Mouse (Mus musculus): ENCODE results near the gene Alpl. TPM values are rescaled to one million over a fixed set of nuclear protein-coding genes. Genes with fewer than 3 reads are reported as not detected.

Alpl gene
- 14.7 and 17.1 TPM in 2 replicates for polyA plus RNA-seq (2016; fragmentation: Nextera tagmentation; extraction: Ambion mirVana)

DNA sequence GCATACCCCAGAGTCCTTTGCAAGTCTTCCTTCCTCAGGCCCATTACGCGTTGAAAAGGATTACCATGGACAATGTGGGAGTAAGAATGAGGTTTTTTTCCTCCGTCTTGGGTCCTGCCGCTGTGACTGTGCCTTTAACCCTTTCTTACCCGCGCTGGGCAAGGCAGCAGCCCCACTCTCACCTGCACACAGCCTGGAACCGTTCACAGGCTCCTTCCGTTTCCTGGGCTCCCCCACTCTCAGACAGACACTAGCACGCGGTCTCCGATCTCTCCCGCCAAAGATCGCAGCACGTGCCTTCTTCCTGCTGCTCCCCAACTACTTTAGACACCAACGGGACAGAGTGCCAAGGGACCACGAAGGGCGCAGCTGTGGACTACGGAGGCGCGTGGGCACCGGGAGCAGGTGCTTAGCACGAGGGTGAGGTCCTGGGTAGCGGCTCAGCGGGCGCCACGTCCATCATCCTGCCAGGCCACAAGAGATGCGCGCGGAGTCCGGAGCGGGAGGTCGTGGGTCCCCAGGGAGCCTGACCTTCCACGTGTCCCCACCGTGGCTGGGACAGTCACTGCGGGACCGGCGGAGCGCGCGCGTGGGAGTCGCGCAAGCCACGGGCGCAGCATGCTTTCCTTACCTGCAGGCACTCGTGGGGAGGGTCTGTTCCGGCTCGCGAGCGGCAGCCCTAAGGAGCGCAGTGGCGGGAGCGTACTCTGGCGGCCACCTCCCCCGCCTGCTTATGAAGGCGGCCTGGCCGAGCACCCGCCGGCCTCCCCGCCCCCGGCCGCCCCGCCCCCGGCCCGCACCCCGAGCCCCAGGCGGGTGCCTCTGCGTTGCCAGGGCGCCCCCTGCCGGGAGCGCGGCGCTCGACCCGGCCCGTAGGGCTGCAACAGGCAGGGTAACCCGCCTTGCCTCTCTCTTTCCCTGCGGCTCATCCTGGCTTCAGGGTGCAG lies at the start of gene Alpl:
Gene Alpl, minus strand, starts transcription at position 774 of the 947 bp plus-strand sequence.
- H3K27me3 ChIP-seq, result peaks cover 30% of the 10 kb centered on the region
- peaks cover 44% of the 10 kb centered on the region for H3K4me1 ChIP-seq
- peak; percentile 79 for ATAC-seq (ENCODE audit: low FRiP score, low read depth)
- no peak within 1 kb of the TSS for H3K27ac ChIP-seq (replicated peaks)
- WGBS, result under 1% methylated on average over 70 of the region's 78 CpGs
- H3K4me2 ChIP-seq (replicated peaks), result peak within 1 kb of the TSS; percentile 85
- peak within 1 kb of the TSS; percentile 44 for H3K9ac ChIP-seq (replicated peaks)
- H3K9me3 ChIP-seq, result no peaks in the 10 kb centered on the region
- peak within 1 kb of the TSS; percentile 44 for H3K4me3 ChIP-seq
- H3K36me3 ChIP-seq, result no peaks in the 10 kb centered on the region

DNA sequence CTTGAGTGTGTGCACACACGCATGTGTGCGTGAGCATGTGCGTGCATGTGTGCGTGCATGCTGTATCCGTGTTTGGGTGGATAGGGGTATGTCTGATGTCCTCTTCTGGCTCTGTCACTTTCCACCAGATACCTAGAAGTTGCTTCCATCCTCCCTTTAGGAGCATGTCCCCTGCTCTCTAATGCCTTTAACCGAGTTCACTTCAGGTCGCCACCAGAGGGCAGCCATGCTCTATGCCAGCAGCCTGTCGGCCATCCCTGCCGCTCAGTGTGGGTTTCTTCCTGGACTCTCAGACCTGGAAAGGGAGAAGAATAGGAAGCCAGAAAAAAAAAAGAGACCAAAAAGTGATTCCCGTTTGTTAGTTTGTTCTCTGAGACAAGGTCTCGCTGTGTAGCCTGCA lies 48.5 kb upstream of the Alpl start:
- WGBS, result 22% methylated on average over 11 of the region's 11 CpGs

DNA sequence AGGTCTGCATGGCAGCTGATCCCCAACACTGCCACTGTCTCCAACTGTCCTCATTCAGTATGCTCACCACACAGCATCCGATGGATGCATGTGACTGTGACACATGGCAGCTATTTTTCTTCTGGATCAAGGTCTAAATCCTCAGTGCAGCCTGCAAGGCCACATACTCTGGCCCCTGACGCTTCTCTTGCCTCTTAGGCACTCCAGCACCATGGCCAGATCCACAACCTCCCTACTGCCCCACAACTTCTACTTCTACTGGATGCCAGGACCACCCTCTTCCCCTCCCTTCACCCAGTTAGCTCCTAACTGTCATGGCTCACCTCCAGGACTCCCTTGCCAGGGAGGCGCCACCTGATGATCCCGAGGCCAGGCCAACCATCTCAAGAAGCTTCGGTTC lies 43.3 kb upstream of the Alpl start:
- H3K4me1 ChIP-seq, result 0 out of 2 replicates have a peak, but pooled peaks cover 6% of the 10 kb centered on the region
- 84% methylated on average over 5 of the region's 5 CpGs for WGBS
- no peaks in the 10 kb centered on the region for H3K9me3 ChIP-seq
- peaks cover 9% of the 10 kb centered on the region; the same call in 1 of the 2 replicates for H3K27me3 ChIP-seq
- H3K27ac ChIP-seq (replicated peaks), result no peak overlapping the region
- no peak overlapping the region for H3K4me2 ChIP-seq (replicated peaks)
- H3K4me3 ChIP-seq, result no peak overlapping the region
- no peaks in the 10 kb centered on the region for H3K36me3 ChIP-seq
- ATAC-seq (ENCODE audit: low FRiP score, low read depth), result no peak
- H3K9ac ChIP-seq (replicated peaks), result no peak overlapping the region

More for the DNA sequence above, 48.5 kb upstream of the Alpl start:
- Histone ChIP-seq H3K27me3 (0 out of 2 replicates have a peak, but pooled peaks cover 5% of the 10 kb centered on the region), H3K27ac (replicated peaks) (no peak overlapping the region), H3K9ac (replicated peaks) (no peak overlapping the region), H3K9me3 (no peaks in the 10 kb centered on the region; the same call in 1 of the 2 replicates), H3K36me3 (no peaks in the 10 kb centered on the region), H3K4me3 (no peak overlapping the region), H3K4me2 (replicated peaks) (no peak overlapping the region), H3K4me1 (no peaks in the 10 kb centered on the region)
- ATAC-seq (ENCODE audit: low FRiP score, low read depth), result no peak

DNA sequence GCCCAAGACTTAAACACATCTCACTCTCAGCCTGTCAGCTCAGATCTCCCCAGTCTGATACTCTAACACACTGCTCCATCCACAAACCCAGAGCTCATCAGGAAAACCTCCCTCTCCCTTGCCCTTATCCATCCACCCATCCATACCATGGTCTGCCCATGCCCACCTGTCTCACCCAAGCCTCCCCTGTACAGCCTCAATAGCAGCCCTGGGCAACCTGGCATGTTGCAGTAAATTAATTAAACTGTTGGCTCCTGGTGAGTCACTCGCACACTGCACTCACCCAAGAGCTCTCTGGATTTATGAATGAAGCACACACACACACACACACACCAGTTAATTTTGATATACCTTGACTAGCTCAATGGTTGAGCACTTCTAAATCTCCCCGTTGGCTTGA lies 42.6 kb upstream of the Alpl start:
- no peak overlapping the region for H3K4me3 ChIP-seq
- H3K9ac ChIP-seq (replicated peaks), result no peak overlapping the region
- H3K27me3 ChIP-seq, result peaks cover 9% of the 10 kb centered on the region; the same call in 1 of the 2 replicates
- no peak overlapping the region for H3K27ac ChIP-seq (replicated peaks)
- no peaks in the 10 kb centered on the region for H3K9me3 ChIP-seq
- ATAC-seq (ENCODE audit: low FRiP score, low read depth), result no peak
- 0 out of 2 replicates have a peak, but pooled peaks cover 6% of the 10 kb centered on the region for H3K4me1 ChIP-seq
- WGBS, result 93% methylated on average over 2 of the region's 2 CpGs
- no peaks in the 10 kb centered on the region for H3K36me3 ChIP-seq
- no peak overlapping the region for H3K4me2 ChIP-seq (replicated peaks)

DNA sequence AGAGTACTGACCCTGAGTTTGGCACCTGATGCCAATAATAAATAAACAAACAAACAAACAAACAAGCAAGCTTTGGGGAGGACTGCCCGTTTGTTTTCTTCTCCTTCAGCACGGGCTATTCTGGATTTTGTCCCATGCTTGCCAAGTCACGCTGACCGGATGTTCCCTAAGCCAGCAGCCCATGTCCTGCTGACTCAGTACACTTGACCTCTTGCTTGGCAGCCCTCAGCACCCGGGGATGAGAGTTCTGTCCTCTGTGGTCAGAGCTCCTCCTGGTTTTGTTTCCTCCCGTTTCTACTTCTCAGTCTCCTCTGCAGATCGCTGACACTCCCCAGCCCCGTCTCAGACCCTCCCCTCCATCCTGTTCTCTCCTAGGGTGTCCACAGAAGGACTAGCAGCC lies 41.6 kb upstream of the Alpl start:
- ATAC-seq (ENCODE audit: low FRiP score, low read depth), result no peak
- Histone ChIP-seq H3K4me1 (0 out of 2 replicates have a peak, but pooled peaks cover 6% of the 10 kb centered on the region), H3K9ac (replicated peaks) (no peak overlapping the region), H3K36me3 (no peaks in the 10 kb centered on the region), H3K9me3 (no peaks in the 10 kb centered on the region), H3K27me3 (peaks cover 9% of the 10 kb centered on the region; the same call in 1 of the 2 replicates), H3K4me2 (replicated peaks) (no peak overlapping the region), H3K27ac (replicated peaks) (no peak overlapping the region), H3K4me3 (no peak overlapping the region)
- WGBS, result 90% methylated on average over 8 of the region's 8 CpGs

DNA sequence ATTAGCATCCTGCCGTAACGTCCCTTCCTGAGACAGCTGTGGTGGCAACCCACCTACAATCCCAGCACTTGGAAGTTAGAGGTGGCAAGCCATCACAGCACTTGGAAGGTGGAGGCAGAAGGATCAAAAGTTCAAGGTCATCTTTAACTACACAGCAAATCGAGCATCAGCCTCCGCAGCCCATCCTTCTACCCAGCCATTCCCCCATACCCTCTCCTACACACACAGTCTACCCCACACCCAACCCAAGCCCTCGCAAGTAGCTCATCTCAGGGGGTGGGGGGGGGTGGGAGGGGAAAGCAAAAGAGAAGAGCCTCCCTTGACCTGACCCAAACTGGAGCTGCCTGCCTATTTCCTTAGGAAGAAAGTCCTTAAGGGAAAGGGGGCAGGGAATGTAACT lies 40.6 kb upstream of the Alpl start:
- Histone ChIP-seq H3K4me2 (replicated peaks) (no peak overlapping the region), H3K27me3 (peaks cover 9% of the 10 kb centered on the region; the same call in 1 of the 2 replicates), H3K4me3 (no peak overlapping the region), H3K27ac (replicated peaks) (no peak overlapping the region), H3K4me1 (0 out of 2 replicates have a peak, but pooled peaks cover 6% of the 10 kb centered on the region), H3K9ac (replicated peaks) (no peak overlapping the region), H3K36me3 (no peaks in the 10 kb centered on the region), H3K9me3 (no peaks in the 10 kb centered on the region)
- 94% methylated on average over 5 of the region's 5 CpGs for WGBS
- no peak for ATAC-seq (ENCODE audit: low FRiP score, low read depth)

DNA sequence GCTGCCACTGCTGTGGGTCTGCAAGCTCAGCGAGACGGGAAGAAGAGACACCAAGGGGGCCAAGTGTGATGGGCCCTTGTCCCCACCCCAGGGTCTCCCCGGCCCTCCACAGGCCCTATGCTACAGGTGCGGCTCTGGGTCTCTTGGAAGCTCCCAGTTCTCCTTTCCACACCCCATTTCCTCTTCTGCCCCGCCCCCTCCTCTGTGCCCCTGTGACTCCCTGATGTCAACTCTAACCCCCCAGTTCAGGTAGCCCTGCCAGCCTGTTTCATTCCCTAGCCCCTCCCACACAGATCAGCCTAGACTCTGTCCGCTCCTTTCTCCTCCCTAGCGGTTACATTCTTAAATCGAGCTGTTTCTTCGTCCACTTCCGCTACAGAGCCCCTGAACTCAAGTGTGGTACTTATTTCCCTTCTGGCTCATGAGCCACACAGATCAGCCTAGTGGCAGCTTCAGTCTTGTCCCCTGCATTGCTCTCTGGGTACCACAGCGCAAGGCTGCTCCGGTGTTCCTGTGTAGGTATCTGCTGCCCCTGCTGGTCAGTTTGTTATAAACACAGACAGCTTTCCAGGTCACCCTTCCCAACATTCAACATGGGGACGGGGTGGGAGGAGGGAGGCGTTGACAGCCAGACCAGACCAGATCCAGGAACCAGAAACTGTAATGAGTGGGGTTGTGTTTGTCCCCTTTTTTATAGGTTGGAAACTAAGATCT lies 39.6 kb upstream of the Alpl start:
- Histone ChIP-seq H3K9me3 (no peaks in the 10 kb centered on the region), H3K36me3 (no peaks in the 10 kb centered on the region), H3K27me3 (peaks cover 12% of the 10 kb centered on the region; the same call in 1 of the 2 replicates), H3K9ac (replicated peaks) (no peak overlapping the region), H3K4me2 (replicated peaks) (peak overlapping the region; percentile 33), H3K27ac (replicated peaks) (no peak overlapping the region), H3K4me1 (0 out of 2 replicates have a peak, but pooled peaks cover 6% of the 10 kb centered on the region), H3K4me3 (no peak overlapping the region)
- WGBS, result 6% methylated on average over 12 of the region's 14 CpGs
- ATAC-seq (ENCODE audit: low FRiP score, low read depth), result peak; percentile 86

DNA sequence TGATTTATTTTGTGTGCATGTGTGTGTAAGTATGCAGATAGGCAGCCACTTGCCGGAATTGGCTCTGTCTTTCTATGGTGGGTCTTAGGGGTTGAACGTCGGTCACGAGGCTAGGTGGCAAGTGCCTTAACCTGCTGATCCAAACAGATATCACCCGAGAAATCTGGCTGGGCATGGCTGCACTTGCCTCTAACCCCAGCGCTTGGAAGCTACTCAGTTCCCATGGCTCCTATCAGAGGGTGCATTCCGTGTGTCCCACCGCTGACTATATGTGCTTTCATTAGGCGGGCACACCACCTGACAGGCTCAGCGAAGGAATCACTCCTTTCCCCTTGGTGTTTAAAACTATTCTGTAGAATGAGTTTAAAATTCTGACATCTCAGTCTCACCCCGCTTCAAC lies 35.4 kb upstream of the Alpl start:
- Histone ChIP-seq H3K27me3 (peaks cover 18% of the 10 kb centered on the region), H3K4me2 (replicated peaks) (no peak overlapping the region), H3K36me3 (no peaks in the 10 kb centered on the region), H3K9ac (replicated peaks) (no peak overlapping the region), H3K4me1 (0 out of 2 replicates have a peak, but pooled peaks cover 6% of the 10 kb centered on the region), H3K4me3 (no peak overlapping the region), H3K27ac (replicated peaks) (no peak overlapping the region), H3K9me3 (no peaks in the 10 kb centered on the region)
- WGBS, result 87% methylated on average over 11 of the region's 11 CpGs
- ATAC-seq (ENCODE audit: low FRiP score, low read depth), result no peak

DNA sequence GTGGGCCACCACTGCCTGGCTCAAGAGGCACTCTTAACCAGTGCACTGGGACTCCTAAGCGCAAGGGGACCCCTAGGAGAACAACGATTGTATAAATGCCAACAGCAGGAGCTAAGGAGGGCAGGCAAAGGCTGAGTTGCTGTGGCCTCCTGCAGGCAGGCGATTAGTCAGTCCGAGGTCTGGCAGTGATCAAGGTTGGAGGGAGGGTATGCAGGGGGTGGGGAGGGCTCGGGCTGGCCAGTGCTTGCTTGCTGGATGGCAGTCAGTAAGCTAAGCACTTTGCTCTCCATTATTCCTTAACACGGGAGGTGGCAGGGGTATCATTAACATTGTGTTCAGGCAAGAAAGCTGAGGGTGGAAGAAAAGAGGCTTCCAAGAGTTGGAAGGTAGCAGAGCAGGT lies 34.2 kb upstream of the Alpl start:
- no peak overlapping the region for H3K27ac ChIP-seq (replicated peaks)
- 27% methylated on average over 6 of the region's 6 CpGs for WGBS
- H3K27me3 ChIP-seq, result peaks cover 15% of the 10 kb centered on the region
- H3K9ac ChIP-seq (replicated peaks), result no peak overlapping the region
- 0 out of 2 replicates have a peak, but pooled peaks cover 1% of the 10 kb centered on the region for H3K4me1 ChIP-seq
- H3K4me2 ChIP-seq (replicated peaks), result no peak overlapping the region
- no peak overlapping the region for H3K4me3 ChIP-seq
- no peak for ATAC-seq (ENCODE audit: low FRiP score, low read depth)
- no peaks in the 10 kb centered on the region for H3K9me3 ChIP-seq
- no peaks in the 10 kb centered on the region for H3K36me3 ChIP-seq

DNA sequence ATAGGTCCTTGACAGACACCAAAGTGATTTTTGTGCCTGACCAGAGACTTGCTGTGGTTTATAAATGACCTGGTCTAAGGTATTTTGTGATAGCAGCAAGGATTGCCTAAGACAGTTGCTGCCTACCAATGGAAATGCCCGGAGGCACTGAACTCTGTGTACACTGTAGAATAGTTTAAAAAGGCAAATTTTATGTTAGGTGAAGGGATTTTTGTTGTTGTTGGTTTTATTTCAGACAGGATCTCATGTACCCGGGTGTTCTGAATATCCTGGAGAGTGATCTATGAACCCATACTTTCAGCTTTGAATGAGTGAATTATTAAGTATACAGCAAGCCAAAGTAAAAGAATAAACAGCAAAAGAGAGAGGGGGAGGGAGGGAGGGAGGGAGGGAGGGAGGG lies 28.7 kb upstream of the Alpl start:
- Histone ChIP-seq H3K9me3 (no peaks in the 10 kb centered on the region), H3K4me1 (no peaks in the 10 kb centered on the region), H3K27ac (replicated peaks) (no peak overlapping the region), H3K4me2 (replicated peaks) (no peak overlapping the region), H3K4me3 (no peak overlapping the region), H3K27me3 (peaks cover 6% of the 10 kb centered on the region; the same call in 1 of the 2 replicates), H3K9ac (replicated peaks) (no peak overlapping the region), H3K36me3 (no peaks in the 10 kb centered on the region)
- 88% methylated on average over 2 of the region's 2 CpGs for WGBS
- no peak for ATAC-seq (ENCODE audit: low FRiP score, low read depth)

DNA sequence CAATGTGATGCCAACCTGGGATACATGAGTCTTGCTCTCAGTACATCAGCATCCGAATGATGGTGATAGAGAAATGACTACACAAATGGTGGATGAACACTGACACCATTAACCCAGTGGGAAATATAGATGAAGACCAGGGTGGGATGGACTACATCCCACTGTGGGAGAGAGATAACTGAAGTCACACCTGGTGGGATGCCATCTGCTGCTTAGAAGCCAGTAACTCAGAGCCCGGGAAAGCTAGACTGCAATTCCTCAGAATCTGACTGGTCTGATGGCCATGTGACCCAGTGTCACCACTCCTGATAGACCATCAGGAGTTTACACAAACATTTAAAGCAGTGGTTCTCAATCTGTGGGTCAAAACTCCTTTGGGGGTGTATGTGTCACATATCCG lies 27.4 kb upstream of the Alpl start:
- Histone ChIP-seq H3K27ac (replicated peaks) (no peak overlapping the region), H3K36me3 (no peaks in the 10 kb centered on the region), H3K27me3 (peaks cover under 1% of the 10 kb centered on the region; the same call in 1 of the 2 replicates), H3K4me1 (no peaks in the 10 kb centered on the region), H3K9ac (replicated peaks) (no peak overlapping the region), H3K9me3 (no peaks in the 10 kb centered on the region), H3K4me2 (replicated peaks) (no peak overlapping the region), H3K4me3 (no peak overlapping the region)
- no peak for ATAC-seq (ENCODE audit: low FRiP score, low read depth)
- 88% methylated on average over 3 of the region's 3 CpGs for WGBS

DNA sequence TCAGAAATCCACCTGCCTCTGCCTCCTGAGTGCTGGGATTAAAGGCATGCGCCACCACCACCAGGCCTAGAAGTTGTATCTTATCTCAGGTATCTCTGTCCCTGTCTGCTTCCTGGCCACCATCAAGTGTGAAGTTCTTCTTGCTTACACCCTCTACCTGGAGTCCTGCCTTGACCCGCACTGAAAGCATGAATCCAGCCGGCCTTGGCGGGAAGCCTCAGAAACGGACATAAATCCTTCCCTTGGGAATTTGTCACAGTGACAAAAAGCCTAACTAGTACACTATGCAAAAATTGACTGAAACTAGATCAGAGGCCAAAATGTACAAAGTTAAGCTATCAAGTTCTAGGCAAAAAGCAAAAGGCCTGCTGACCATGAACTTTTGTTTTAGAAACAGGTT lies 26.4 kb upstream of the Alpl start:
- ATAC-seq (ENCODE audit: low FRiP score, low read depth), result no peak
- H3K4me2 ChIP-seq (replicated peaks), result no peak overlapping the region
- no peak overlapping the region for H3K9ac ChIP-seq (replicated peaks)
- H3K36me3 ChIP-seq, result no peaks in the 10 kb centered on the region
- no peak overlapping the region for H3K27ac ChIP-seq (replicated peaks)
- no peaks in the 10 kb centered on the region for H3K27me3 ChIP-seq
- H3K4me3 ChIP-seq, result no peak overlapping the region
- no peaks in the 10 kb centered on the region for H3K9me3 ChIP-seq
- no peaks in the 10 kb centered on the region for H3K4me1 ChIP-seq
- WGBS, result 95% methylated on average over 5 of the region's 5 CpGs
